Mouse (Mus musculus): Measurements from ENCODE around the gene Mphosph9. TPM values are rescaled to one million over a fixed set of nuclear protein-coding genes. Genes with fewer than 3 reads are reported as not detected.

Mphosph9 gene
- polyA plus RNA-seq, 1 experiment, result 21.7 TPM

DNA sequence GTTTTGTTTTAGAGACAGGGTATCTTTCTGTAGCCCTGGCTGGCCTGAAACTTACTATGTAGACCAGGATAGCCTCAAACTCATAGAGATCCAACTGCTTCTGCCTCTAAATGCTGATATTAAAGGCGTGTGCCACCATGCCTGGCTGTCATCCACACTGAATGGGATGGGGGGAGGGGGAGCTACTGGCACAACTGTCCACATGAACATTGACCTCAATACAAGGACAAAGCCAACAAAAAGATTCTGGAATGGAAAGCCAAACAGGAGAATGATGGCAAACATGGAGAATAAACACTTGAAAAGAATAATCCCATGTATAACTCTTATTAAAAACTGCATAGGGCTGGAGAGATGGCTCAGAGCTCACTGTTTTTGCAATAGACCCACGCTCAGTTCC lies 44.9 kb downstream of the Mphosph9 start:
- no peak for TF ChIP-seq EP300 (IDR thresholded peaks at IDR 0.05; ENCODE audit: insufficient read depth, low read depth, low read length)
- no peaks in the 10 kb centered on the region for H3K27me3 ChIP-seq (ENCODE audit: control insufficient read depth, insufficient read depth, low read length, poor library complexity, severe bottlenecking)

DNA sequence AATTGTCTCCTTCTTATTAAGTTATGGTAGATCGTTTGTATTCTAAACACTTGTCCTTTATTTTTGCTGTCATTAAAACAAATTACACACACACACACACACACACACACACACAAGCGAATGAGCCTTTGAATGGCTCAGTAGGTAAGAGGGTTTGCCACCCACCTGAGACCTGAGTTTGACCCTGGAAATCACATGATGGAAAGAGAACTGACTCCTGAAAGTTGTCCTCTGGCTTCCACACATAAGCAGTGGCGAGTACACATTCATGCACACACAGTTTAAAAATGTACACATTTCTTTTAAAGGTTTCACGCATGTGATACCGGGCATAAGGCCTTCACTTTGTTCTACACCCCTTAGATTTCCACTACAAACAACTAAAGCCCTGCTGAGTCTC lies 57.5 kb downstream of the Mphosph9 start:
- no peak overlapping the region for H3K9ac ChIP-seq (ENCODE audit: low read depth, poor library complexity, severe bottlenecking)
- no peak overlapping the region for H3K27ac ChIP-seq (ENCODE audit: insufficient read depth, low read length)
- H3K4me3 ChIP-seq (ENCODE audit: low read depth, low read length), result no peak overlapping the region
- no peaks in the 10 kb centered on the region for H3K4me1 ChIP-seq (ENCODE audit: control insufficient read depth, insufficient read depth, low read length)
- H3K27me3 ChIP-seq (ENCODE audit: control insufficient read depth, insufficient read depth, low read length, poor library complexity, severe bottlenecking), result no peaks in the 10 kb centered on the region
- peaks cover 28% of the 10 kb centered on the region for H3K9me3 ChIP-seq (replicated peaks; ENCODE audit: control insufficient read depth, insufficient read depth, low read length, poor library complexity, severe bottlenecking)
- peaks cover 2% of the 10 kb centered on the region; the same call in 1 of the 2 replicates for H3K36me3 ChIP-seq (ENCODE audit: control insufficient read depth, insufficient read depth, low read length, poor library complexity, severe bottlenecking)
- TF ChIP-seq POLR2A (IDR thresholded peaks at IDR 0.05; ENCODE audit: insufficient read depth, low read length), result no peak
- no peak for TF ChIP-seq CTCF (IDR thresholded peaks at IDR 0.05; ENCODE audit: low read depth, low read length)
- TF ChIP-seq EP300 (IDR thresholded peaks at IDR 0.05; ENCODE audit: insufficient read depth, low read depth, low read length), result no peak

More for the DNA sequence above, 44.9 kb downstream of the Mphosph9 start:
- H3K4me1 ChIP-seq (ENCODE audit: control insufficient read depth, insufficient read depth, low read length), result no peaks in the 10 kb centered on the region
- H3K4me3 ChIP-seq (ENCODE audit: low read depth, low read length), result no peak overlapping the region
- H3K9ac ChIP-seq (ENCODE audit: low read depth, poor library complexity, severe bottlenecking), result no peak overlapping the region
- no peak overlapping the region for H3K27ac ChIP-seq (ENCODE audit: insufficient read depth, low read length)
- H3K9me3 ChIP-seq (replicated peaks; ENCODE audit: control insufficient read depth, insufficient read depth, low read length, poor library complexity, severe bottlenecking), result no peaks in the 10 kb centered on the region
- no peaks in the 10 kb centered on the region for H3K36me3 ChIP-seq (ENCODE audit: control insufficient read depth, insufficient read depth, low read length, poor library complexity, severe bottlenecking)

DNA sequence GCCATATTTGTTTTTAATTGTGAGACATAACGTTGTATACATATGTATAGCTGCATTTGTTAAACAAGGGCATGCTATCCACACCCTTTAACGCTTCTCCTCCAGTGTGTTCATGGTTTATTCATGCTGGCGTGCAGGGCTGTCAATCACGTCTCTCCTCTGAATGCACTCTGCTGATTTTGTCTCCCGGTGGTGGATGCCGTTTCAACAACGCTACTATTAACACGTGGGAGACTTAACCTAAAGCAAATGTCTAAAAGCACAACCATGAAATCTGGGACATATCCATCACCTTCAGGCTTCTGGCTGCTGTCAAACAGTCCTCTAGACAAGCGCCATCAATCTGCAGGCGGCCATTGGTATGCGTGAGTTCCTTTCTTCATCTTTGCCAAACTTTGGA lies 58.1 kb downstream of the Mphosph9 start:
- no peaks in the 10 kb centered on the region for H3K27me3 ChIP-seq (ENCODE audit: control insufficient read depth, insufficient read depth, low read length, poor library complexity, severe bottlenecking)
- H3K4me3 ChIP-seq (ENCODE audit: low read depth, low read length), result no peak overlapping the region
- H3K27ac ChIP-seq (ENCODE audit: insufficient read depth, low read length), result no peak overlapping the region
- no peak overlapping the region for H3K9ac ChIP-seq (ENCODE audit: low read depth, poor library complexity, severe bottlenecking)
- H3K36me3 ChIP-seq (ENCODE audit: control insufficient read depth, insufficient read depth, low read length, poor library complexity, severe bottlenecking), result peaks cover 2% of the 10 kb centered on the region; the same call in 1 of the 2 replicates
- H3K4me1 ChIP-seq (ENCODE audit: control insufficient read depth, insufficient read depth, low read length), result no peaks in the 10 kb centered on the region
- TF ChIP-seq CTCF (IDR thresholded peaks at IDR 0.05; ENCODE audit: low read depth, low read length) (no peak), POLR2A (IDR thresholded peaks at IDR 0.05; ENCODE audit: insufficient read depth, low read length) (no peak), EP300 (IDR thresholded peaks at IDR 0.05; ENCODE audit: insufficient read depth, low read depth, low read length) (no peak)
- H3K9me3 ChIP-seq (replicated peaks; ENCODE audit: control insufficient read depth, insufficient read depth, low read length, poor library complexity, severe bottlenecking), result peaks cover 23% of the 10 kb centered on the region

DNA sequence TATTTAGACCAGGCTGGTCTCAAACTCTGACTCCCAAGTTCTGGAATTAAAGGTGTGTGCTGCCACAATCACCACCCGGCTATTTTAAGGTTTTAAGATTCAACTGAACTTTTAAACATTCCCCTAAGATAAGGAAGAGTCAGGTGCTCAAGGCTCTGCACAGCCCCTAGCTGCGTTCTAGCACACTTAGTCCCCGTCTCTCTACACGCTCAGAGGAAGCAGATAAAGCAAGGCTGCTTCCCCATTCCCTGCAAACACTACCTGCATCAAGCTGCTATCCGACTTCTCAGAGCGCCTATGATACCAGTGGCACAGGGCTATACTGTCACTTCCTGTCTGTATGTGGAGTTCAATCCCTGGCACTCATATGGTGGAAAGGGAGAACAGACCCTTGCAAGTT lies 60.1 kb downstream of the Mphosph9 start:
- Histone ChIP-seq H3K9ac (ENCODE audit: low read depth, poor library complexity, severe bottlenecking) (no peak overlapping the region), H3K4me3 (ENCODE audit: low read depth, low read length) (no peak overlapping the region), H3K36me3 (ENCODE audit: control insufficient read depth, insufficient read depth, low read length, poor library complexity, severe bottlenecking) (peaks cover 2% of the 10 kb centered on the region; the same call in 1 of the 2 replicates), H3K4me1 (ENCODE audit: control insufficient read depth, insufficient read depth, low read length) (no peaks in the 10 kb centered on the region), H3K27me3 (ENCODE audit: control insufficient read depth, insufficient read depth, low read length, poor library complexity, severe bottlenecking) (no peaks in the 10 kb centered on the region), H3K27ac (ENCODE audit: insufficient read depth, low read length) (no peak overlapping the region), H3K9me3 (replicated peaks; ENCODE audit: control insufficient read depth, insufficient read depth, low read length, poor library complexity, severe bottlenecking) (peaks cover 22% of the 10 kb centered on the region)
- TF ChIP-seq POLR2A (IDR thresholded peaks at IDR 0.05; ENCODE audit: insufficient read depth, low read length) (no peak), EP300 (IDR thresholded peaks at IDR 0.05; ENCODE audit: insufficient read depth, low read depth, low read length) (no peak), CTCF (IDR thresholded peaks at IDR 0.05; ENCODE audit: low read depth, low read length) (no peak)

DNA sequence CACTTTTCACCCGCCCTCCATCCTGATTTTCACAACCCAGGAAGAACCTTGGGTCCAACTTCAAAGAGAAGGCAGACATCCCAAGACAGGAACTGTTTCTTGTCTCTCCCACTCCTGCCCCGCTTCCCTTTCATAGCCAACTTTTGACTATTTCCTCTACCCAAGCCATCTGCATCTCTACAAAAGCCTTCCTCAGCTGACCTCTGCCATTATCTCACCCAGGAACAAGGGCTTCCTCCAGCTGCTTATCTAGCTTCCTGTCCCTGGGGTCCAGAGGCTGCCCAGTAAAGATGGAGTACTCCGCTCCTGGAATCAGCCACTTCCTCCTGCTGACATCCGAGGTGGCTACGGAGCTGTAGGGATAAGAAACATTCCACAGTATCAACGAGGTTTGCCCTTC lies 61.0 kb downstream of the Mphosph9 start:
- H3K27me3 ChIP-seq (ENCODE audit: control insufficient read depth, insufficient read depth, low read length, poor library complexity, severe bottlenecking), result no peaks in the 10 kb centered on the region
- TF ChIP-seq POLR2A (IDR thresholded peaks at IDR 0.05; ENCODE audit: insufficient read depth, low read length), result no peak
- no peak for TF ChIP-seq CTCF (IDR thresholded peaks at IDR 0.05; ENCODE audit: low read depth, low read length)
- TF ChIP-seq EP300 (IDR thresholded peaks at IDR 0.05; ENCODE audit: insufficient read depth, low read depth, low read length), result no peak
- H3K27ac ChIP-seq (ENCODE audit: insufficient read depth, low read length), result no peak overlapping the region
- H3K36me3 ChIP-seq (ENCODE audit: control insufficient read depth, insufficient read depth, low read length, poor library complexity, severe bottlenecking), result peaks cover 2% of the 10 kb centered on the region; the same call in 1 of the 2 replicates
- H3K4me1 ChIP-seq (ENCODE audit: control insufficient read depth, insufficient read depth, low read length), result no peaks in the 10 kb centered on the region
- no peak overlapping the region for H3K9ac ChIP-seq (ENCODE audit: low read depth, poor library complexity, severe bottlenecking)
- peaks cover 19% of the 10 kb centered on the region for H3K9me3 ChIP-seq (replicated peaks; ENCODE audit: control insufficient read depth, insufficient read depth, low read length, poor library complexity, severe bottlenecking)
- H3K4me3 ChIP-seq (ENCODE audit: low read depth, low read length), result no peak overlapping the region

DNA sequence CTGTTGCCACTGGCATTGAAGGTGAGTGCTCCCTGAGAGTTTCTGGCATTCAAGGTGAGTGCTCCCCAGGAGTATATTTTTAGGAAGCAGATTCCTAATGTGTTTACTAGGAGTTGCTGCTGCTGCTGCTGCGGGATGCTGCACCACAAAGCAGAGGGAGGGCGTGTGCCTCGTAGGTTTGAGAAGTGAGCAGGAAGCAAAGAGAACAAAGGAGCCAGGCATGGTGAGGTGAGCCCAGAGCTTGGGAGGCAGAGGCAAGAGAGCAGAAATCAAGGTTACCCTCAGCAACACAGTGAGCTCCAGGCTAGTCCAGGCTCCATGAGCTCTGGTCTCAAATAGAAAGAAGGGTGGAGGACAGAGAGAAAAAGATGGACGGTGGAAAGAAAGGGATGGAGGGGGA lies 64.5 kb downstream of the Mphosph9 start:
- no peaks in the 10 kb centered on the region for H3K9me3 ChIP-seq (replicated peaks; ENCODE audit: control insufficient read depth, insufficient read depth, low read length, poor library complexity, severe bottlenecking)
- peaks cover 6% of the 10 kb centered on the region for H3K36me3 ChIP-seq (ENCODE audit: control insufficient read depth, insufficient read depth, low read length, poor library complexity, severe bottlenecking)
- peak overlapping the region; percentile 20; the same call in 1 of the 2 replicates for H3K27ac ChIP-seq (ENCODE audit: insufficient read depth, low read length)
- TF ChIP-seq POLR2A (IDR thresholded peaks at IDR 0.05; ENCODE audit: insufficient read depth, low read length) (no peak), EP300 (IDR thresholded peaks at IDR 0.05; ENCODE audit: insufficient read depth, low read depth, low read length) (peak; percentile 66; the same call in 1 of the 2 replicates), CTCF (IDR thresholded peaks at IDR 0.05; ENCODE audit: low read depth, low read length) (no peak)
- no peaks in the 10 kb centered on the region for H3K4me1 ChIP-seq (ENCODE audit: control insufficient read depth, insufficient read depth, low read length)
- H3K4me3 ChIP-seq (ENCODE audit: low read depth, low read length), result no peak overlapping the region
- no peak overlapping the region for H3K9ac ChIP-seq (ENCODE audit: low read depth, poor library complexity, severe bottlenecking)
- H3K27me3 ChIP-seq (ENCODE audit: control insufficient read depth, insufficient read depth, low read length, poor library complexity, severe bottlenecking), result no peaks in the 10 kb centered on the region

All from ES-Bruce4 (cell line).